Mouse (Mus musculus) cerebellum, adult (tissue): Measurements from ENCODE around the gene Ppp1r37.
"Not testable (repeated sequence)": the region's sequence is repeated elsewhere in the genome, so short reads cannot be mapped to it uniquely, and the experiment has no call there.

Source experiments
- ATAC-seq: cut with Nextera tagmentation; 2 replicates; pipeline ENCODE4 v1.9.2; 2017; ENCODE audit warnings: mild to moderate bottlenecking, moderate library complexity, mixed read lengths; ENCODE audit not compliant: insufficient number of reproducible peaks, low FRiP score, low TSS enrichment

Ppp1r37 gene

DNA sequence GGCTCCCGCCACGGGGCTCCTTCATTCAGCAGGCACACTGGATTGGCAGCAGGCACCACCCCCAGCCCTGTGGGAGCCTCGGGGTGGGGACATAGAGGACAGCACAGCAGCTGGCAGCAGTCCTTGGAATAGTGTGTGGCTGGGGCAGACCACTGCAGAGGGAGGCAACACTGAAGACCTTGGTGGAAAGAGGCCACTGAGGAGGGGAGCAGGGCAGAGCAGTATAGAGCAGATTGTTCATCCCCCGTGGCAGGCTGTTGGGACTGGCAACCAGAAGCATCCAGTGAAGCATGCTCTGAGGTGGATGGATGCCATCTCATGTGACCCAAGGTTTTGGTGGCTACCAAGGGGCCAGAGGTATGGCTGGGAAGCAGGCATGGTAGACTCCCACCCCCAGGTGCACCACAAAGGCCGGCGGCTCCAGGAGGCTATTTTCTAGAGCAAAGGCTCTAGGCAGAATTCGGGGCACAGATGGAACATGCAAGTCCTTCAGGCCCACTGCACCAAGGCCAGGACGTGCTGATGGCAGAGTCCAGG lies 20.7 kb downstream of the Ppp1r37 start:
- peak; percentile 54; the same call in 1 of the 2 replicates for ATAC-seq

DNA sequence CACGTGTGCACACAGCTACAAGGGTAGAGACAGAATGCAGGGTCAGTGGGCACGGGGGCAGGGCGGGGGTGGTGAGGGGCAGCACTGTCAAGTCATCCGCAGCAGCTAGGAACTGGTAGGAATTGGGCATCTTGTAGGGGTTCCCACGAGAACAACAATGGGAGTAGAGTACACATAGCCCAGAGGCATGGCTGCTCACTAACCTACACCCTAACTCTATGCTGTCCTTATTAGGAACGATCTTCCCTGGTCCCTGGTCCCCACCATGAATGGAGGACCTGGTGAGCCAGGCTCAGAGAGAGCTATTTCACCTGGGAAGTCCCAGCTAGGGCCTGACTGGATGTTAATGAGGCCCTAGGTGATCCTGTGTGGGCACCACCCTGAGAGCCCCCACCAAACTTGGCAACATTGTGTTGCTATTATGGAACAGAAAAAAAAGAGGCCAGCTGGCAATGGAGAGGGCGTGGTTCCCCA lies 21.2 kb downstream of the Ppp1r37 start:
- peak; percentile 28; the same call in 1 of the 2 replicates for ATAC-seq

DNA sequence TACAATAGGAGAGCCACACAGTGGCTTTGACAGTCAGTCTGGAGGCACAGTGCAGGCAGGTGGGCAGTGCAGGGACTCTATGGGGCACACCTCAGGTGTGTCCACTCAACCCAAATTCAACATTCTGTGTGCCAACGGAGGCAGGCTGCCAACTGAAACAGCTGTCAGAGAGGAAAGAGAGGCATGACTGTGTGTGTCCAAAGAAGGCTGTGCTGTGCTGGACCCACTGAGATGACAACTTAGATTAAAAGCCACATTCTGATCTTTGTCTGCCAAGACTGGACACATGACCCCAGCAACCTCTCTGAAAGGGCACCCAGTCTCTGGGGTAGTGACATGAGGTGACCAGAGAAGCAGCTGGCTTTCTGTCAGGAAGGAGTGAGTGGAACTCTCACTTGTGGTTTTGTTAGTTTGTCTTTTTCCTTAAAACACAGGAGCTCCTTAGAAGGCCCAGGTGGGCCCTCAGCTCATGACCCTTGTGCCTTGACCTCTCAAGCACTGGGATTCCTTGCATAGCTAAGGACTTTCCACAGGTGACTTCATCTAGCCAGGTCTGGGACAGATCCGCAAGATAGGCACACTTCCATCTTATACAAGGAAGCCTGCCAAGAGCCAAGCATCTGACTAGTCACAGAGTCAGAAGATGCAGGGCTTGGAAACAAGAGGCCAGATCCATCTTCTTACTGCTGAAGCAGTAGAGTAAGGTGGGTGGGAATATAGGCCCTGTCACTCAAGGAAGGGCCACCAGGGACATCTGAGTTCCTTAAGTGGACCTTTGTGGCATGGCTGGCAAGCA lies 21.9 kb downstream of the Ppp1r37 start:
- ATAC-seq: no peak

DNA sequence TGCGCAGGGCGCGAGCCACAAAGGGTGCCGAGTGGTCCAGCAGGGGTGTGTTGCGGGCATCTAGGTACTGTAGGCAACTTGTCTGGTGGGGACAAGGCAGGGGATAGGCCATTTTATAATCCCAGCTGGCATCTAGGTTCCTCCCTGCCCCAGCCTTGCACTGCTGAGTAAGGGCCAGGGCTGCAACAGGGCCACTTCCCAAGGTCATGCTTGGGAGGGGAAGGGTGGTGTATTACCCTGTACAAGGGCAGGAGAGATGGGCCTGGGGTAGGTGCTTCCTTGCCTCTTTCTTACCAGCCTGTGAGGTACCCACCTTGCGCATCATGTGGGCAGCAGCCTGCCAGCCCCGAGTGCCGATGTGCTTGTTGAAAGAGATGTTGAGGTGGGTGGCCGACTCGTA lies 28.2 kb downstream of the Ppp1r37 start:
- ATAC-seq: no peak

DNA sequence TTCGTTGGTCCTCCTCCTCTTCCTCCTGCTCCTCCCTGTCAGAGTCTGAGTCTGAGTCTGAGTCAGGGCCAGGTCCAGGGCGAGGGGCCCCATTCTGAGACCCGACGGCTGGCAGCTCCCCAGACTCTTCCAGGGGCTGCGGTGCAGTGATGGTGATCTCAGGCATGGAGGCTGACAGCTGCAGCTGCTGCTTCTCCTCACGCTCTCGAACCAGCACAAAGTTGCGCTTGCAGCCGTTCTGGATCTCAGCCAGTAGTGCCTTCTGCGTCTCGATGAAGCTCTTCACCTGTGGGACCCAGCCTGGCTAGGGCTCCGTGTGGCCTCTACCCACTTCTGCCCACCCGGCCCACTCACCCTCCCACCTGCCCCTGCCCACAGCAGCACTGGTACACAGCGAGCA lies 30.6 kb downstream of the Ppp1r37 start:
- no peak for ATAC-seq

DNA sequence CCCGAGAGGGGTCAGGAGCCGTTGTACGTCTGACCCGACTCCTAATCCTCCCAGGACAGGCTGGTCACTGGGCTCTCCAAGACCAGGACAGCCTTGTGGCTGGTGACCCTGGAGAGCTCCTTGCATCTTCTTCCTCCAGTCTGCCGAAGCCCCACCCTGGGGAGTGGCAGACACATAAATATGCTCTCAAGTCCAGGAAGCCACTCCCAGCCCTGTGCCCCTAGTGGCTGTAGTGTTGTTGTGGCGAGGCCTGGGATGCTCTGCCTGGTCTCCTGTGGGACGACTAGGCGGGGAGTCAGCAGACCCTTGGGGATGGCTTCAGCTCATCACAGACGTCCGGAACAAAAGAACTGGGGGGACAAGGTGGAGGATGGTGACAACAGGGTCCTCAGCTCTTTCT lies 31.8 kb downstream of the Ppp1r37 start:
- no peak for ATAC-seq

DNA sequence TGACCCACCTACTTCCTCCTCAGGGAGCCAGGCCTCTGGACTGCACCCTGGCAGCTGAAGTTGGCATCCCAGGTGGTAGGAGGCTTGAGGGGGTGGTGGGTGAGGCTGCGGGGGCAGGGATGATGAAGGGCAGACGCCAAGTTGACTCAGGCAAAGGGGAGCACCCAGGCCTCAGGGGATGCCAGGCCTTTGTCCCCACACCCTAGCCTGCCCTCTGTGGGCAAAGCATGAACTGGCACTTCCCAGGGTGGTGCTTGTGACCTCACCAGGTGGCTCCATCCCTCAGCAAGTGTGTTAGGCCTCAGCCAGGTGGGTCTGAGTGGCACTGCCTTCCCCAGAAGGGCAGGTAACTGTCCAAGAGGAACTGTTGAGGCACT lies 37.8 kb downstream of the Ppp1r37 start:
- no peak for ATAC-seq

DNA sequence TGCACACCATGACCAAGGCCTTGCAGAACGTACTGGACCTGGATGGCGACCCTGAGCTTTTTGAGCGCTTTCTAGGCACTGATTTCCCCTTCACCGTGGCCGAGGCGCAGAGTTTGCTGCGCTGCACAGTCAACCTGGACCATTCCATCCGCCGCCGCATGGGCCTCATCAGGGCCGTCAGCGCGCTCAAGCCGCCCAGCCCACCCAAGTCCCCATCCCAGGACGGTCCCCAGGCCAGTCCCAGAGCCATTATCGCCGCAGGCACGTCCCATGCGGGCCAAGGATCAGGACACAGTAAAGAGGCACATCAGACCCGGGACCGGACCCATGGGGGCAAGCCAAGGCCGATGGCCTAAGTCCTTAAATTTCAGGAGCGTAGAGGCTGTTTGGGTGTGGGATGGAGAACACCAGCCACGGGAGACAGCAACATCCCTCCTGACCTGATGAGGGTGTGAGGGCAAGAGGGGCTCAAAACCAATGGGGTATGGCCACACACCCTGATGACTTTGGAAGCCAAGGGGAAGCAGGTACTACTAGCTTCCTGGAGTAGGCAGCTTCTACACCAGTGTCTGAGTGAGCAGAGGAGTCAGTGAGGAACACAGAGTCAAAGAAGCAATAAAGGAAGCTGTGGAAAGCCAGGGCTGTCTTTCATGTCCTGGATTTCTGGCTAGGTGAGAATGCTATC lies 38.3 kb downstream of the Ppp1r37 start:
- no peak for ATAC-seq

DNA sequence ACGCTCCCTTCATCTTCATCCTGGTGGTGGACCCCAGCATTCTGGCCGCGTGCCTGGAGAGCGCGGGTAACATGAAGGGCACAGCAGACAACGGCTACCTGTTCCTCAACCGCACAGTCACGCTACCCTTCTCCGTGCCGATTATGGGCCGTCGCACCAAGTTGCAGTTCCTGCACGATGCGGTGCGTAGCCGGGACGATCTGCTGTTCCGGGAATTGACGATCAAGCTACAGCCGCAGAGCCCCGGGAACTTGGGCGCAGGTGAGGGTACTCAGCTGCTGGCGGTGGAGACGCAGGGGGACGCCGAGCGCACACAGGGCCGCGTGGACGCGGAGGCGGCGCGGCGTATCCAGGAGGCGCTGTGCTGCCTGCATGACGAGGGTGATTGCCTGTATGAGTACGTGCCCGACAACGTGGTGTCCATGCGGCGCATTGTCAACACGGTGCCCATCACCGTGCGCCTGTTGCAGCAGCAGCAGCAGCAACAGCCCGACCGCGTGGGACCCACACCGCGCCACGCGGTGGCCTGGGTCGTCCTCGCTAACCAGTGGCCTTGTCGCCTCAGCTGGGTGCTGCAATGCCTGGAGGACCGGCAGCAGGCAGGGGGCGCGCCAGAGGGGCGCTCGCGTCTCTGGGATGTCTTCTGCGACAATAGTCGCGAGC lies 39.0 kb downstream of the Ppp1r37 start:
- no peak for ATAC-seq

DNA sequence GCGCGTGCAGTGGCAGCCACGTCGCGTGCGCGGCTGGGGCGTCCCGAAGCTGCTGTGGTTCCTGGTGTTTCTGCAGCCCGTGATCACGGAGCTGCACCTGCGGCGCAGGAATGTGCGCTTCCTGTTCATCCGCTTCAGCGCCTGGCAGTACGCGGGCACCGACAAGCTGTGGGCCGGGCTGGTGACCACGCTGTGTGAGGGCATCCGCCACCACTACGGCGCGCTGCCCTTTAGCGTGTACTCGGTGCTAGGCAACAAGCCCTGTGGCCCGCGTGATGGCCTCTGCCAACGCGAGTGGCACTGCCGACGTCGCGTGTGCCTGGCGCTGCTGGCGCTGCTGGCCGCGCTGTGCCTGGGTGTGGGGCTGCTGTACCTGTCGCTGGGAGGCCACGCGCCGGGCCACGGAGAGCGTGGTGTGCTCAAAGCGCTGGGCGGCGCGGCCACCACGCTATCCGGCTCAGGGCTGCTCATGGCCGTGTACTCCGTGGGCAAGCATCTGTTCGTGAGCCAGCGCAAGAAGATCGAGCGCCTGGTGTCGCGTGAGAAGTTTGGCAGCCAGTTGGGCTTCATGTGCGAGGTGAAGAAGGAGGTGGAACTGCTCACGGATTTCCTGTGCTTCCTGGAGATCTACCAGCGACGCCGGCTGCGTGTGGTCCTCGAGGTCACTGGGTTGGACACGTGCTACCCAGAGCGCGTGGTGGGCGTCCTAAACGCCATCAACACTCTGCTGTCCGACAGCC lies 39.7 kb downstream of the Ppp1r37 start:
- ATAC-seq: 0 out of 2 replicates have a peak, but pooled peaks have one; percentile 38

DNA sequence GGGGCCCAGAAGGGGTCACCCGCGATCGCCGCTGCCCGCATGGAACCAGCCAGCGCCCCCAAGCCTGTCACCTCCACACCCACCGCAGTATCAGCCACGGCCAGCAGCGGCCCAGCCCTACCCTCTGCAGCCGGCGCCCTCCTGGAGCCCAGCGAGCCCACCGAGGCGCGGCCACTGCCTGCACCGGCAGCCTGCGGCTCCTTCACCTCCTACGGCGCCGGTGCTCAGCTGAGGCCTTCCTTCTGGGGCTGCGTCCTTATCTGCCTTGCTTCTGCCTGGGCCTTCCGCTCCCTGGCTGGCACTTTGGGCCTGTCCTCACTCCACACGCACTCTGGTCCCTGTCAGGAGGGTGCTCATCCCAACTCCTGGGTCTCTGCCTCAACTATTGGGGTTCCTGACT lies 42.8 kb downstream of the Ppp1r37 start:
- ATAC-seq: no peak

DNA sequence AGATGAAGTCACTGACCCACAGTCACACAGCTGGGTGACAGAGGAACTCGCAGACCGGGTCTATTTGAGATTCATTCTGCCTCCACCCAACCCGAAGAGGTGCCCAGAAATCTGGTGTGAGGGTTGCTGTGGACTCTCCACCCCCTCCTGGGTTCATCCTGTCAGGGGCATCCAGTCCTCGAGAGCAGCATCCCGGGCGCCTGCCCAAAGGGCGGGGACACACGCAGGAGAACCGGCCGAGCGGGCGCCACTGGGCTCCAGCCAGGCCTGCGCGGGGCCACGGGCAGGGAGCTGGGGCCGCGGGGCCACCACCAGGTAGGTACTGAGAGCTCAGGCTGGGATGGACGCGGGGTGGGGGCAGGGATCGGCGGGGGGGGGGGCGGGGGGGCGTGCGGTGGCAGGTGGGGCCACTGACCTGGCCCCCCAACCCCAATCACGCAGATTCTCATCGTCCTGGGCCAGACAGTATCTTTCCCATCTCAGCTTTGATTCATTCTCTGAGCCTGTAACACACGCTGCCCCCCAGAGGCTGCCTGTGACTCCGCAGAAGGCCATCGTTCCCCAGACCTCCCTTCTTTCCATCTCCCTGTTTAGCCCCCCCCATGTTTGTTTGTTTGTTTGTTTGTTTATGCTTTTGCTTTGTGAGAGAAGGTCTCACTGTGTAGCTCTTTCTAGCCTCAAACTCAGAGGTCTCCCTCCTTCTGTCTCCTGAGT lies 45.1 kb downstream of the Ppp1r37 start, which contains the start of gene Nkpd1:
Gene Nkpd1, plus strand, starts transcription at position 187 of the 714 bp plus-strand sequence.
- ATAC-seq: no peak

DNA sequence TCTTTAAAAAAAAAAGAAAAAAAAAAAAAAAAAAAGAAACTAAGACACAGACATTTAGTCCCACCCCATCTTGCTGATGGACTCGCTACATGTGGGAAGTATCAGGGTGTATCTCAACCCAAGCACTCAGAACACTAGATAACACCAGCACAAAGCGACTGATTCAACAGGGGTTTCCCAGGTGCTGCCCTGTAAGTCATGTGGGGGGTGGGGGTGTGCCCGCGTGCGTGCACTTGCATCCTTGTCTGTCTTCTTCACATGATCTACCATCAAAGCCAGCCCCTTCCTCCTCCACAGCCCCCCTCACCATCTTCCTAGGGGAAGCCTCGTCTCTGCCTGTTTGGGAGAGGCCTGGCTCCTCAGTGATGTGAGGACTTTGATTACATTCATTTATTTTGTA lies 50.5 kb downstream of the Ppp1r37 start:
- no peak for ATAC-seq

DNA sequence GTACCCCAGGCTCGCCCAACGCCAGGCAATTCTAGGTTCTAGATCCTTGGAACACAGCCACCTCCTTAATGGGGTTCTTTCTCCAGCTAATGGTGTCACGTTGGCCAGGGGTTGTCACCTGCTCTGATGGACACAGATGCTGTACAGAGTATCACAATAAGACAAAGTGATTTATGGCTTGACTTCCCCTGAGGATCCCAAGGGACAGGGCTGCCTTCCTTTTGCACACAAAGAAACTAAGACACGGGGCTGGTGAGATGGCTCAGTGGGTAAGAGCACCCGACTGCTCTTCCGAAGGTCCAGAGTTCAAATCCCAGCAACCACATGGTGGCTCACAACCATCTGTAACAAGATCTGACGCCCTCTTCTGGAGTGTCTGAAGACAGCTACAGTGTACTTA lies 50.9 kb downstream of the Ppp1r37 start:
- not testable (repeated sequence) for ATAC-seq

DNA sequence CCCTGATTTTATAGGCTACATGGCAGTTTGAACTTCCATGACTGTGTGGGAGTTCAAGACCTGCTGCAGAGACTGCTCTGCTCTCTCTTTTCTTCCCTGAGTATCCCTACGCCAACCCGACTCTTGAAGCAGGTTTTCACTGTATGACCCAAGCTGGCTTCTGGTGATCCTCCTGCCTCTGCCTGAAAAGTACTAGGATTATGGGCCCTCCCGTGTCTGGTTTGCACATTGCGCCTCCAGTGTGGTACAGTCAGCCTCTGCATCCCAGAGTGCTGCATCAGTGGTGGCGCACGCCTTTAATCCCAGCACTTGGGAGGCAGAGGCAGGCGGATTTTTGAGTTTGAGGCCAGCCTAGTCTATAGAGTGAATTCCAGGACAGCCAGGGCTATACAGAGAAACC lies 53.1 kb downstream of the Ppp1r37 start:
- ATAC-seq: no peak

DNA sequence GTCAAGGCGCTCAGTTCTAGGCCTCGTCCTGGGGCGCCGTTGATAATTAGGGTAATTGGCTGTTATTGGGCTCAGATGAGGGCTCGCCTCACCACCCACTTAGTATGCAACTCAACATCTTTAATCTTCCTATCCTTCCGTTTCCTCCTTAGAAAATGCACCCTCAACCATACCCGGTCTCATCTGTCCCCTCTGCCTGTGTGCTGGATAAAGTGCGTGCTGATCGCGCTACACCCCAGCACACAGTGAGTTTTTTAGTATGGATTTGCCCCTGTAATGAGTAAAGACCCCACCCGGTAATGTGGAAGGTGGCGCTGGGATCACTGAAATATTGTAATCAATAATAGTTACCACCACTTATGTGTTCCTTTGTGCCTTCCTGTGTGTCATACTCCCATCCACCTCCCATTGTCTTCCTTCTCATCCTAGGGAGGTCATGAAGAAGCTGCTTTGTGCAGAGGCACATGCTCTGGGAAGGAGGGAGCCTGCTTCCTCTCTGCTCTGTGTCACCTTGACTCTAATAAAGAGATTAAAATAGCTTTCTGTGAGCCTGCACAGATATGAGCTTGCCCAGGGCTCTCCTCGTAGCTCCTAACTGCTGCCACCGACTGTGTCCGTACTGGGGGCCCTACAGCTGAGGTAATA lies 53.8 kb downstream of the Ppp1r37 start:
- ATAC-seq: no peak

DNA sequence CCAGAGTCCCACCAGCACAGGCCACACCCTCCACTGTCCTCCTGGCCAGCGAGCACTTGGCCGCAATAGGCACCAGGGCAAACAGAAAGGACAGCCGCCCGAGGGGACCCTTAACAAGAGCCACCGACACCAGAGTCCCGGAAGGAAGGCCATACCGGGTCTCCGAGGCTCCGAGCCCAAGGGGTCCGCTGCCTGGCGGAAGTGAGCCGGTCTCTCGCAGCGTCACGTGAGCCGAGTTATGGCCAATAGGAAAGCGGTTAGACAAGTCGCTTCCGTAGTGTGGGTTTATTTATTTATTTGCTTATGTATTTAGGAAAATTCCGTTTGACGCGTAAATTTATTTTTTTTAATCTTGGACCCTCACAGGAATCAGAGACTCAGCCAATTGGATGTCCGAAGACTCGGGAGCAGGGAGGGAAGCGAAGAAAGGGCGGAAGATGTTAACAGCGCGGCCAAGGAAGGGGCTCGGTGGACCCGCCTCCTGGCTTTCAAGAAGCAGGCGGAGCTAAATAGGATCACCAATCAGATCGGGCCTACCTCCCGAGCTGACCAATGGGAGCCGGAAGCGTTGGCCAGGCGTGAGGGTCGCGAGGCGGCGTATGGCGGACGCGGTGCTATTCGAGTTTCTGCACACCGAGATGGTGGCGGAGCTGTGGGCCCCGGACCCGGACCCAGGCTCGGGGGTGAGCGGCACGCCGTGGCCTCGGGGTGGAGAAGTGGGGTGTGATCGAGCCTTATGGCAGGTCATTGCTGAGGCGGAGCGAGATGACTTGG lies 54.5 kb downstream of the Ppp1r37 start, which contains the start of the genes Bloc1s3 and Trappc6a:
Gene Bloc1s3, minus strand, starts transcription at position 218 of the 774 bp plus-strand sequence.
Gene Trappc6a, plus strand, starts transcription at position 246 of the 774 bp plus-strand sequence.
- peak; percentile 95 for ATAC-seq

DNA sequence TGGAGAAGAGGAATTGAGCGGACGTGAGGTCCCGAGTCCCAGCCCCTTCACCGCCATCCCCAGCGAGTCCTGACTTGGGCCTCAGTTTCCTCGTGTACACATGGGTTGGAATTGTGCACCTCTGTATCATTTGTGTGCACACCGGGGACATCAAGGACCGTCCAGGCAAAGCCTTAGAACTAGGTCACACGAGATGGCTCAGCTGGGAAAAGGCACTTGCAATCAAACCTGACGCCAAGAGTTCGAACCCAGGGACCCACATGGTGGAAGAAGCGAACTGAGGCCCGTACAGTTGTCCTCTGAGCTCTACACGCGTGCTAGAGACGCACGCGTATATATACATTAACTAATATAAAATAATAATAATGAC lies 55.3 kb downstream of the Ppp1r37 start:
- no peak for ATAC-seq
